Mouse (Mus musculus): ENCODE measurements around the gene Btbd16. TPM values are rescaled to one million over a fixed set of nuclear protein-coding genes. Genes with fewer than 3 reads are reported as not detected.

Gene Btbd16
- not detected for polyA plus RNA-seq (2014; fragmentation: Illumina TruSeq; extraction: RNeasy Lipid Tissue Mini Kit (QIAGEN cat#74804); ENCODE audit: low replicate concordance)

GRCm38 (mm10) chr7:130773914-130774630 is at the start of gene Btbd16:
Btbd16 (plus strand) TSS chr7:130774069.

GRCm38 (mm10) chr7:130865613-130866591 is 92.0 kb downstream of the Btbd16 start, which contains the start of gene Plekha1:
Plekha1 (plus strand) TSS chr7:130865756.

Other genes with a start within 250 kb of the Btbd16 start
- 220 TPM for gene Nsmce4a, start 201.0 kb upstream of the Btbd16 start, polyA plus RNA-seq (2014; fragmentation: Illumina TruSeq; extraction: RNeasy Lipid Tissue Mini Kit (QIAGEN cat#74804); ENCODE audit: low replicate concordance)
- gene Tacc2, start 196.6 kb upstream of the Btbd16 start, polyA plus RNA-seq (2014; fragmentation: Illumina TruSeq; extraction: RNeasy Lipid Tissue Mini Kit (QIAGEN cat#74804); ENCODE audit: low replicate concordance): 9.8 TPM
- gene Plekha1, start 91.7 kb downstream of the Btbd16 start, polyA plus RNA-seq (2014; fragmentation: Illumina TruSeq; extraction: RNeasy Lipid Tissue Mini Kit (QIAGEN cat#74804); ENCODE audit: low replicate concordance): 197 TPM
- gene Htra1, start 162.0 kb downstream of the Btbd16 start, polyA plus RNA-seq (2014; fragmentation: Illumina TruSeq; extraction: RNeasy Lipid Tissue Mini Kit (QIAGEN cat#74804); ENCODE audit: low replicate concordance): 3.8 TPM

Data from small intestine, adult 10 weeks (tissue).